Mouse (Mus musculus) natural killer cell, adult 2 months (primary cell): ENCODE data around the gene Pik3r5.

Experiments used
- DNase-seq, 2 experiments: peaks; one replicate each; pipeline ENCODE4 v3.0.0; 2022; ENCODE audit warnings: low spot score in 2 of 2

The Pik3r5 gene

GRCm38 (mm10) chr11:68431699-68432360 is at the start of gene Pik3r5:
Gene Pik3r5 (plus strand): TSS chr11:68432121.
- peak; percentile 85 to 89 for DNase-seq

GRCm38 (mm10) chr11:68383519-68383918 is 48.4 kb upstream of the Pik3r5 start:
- no peak for DNase-seq

- DNase-seq: no peak
Measured at GRCm38 (mm10) chr11:68384131-68384530, 47.8 kb upstream of the Pik3r5 start.

- no peak for DNase-seq
Measured at GRCm38 (mm10) chr11:68384592-68385020, 47.3 kb upstream of the Pik3r5 start.

- DNase-seq: peak in 1 of 2 experiments; percentile 13
Measured at GRCm38 (mm10) chr11:68385021-68385821, 46.7 kb upstream of the Pik3r5 start.

GRCm38 (mm10) chr11:68385921-68386588 is 45.9 kb upstream of the Pik3r5 start:
- DNase-seq: no peak

- no peak for DNase-seq
Measured at GRCm38 (mm10) chr11:68386589-68387440, 45.1 kb upstream of the Pik3r5 start.

GRCm38 (mm10) chr11:68387441-68387760 is 44.5 kb upstream of the Pik3r5 start:
- DNase-seq: no peak

GRCm38 (mm10) chr11:68387971-68388654 is 43.8 kb upstream of the Pik3r5 start:
- DNase-seq: no peak

- DNase-seq: no peak
Measured at GRCm38 (mm10) chr11:68388655-68389015, 43.3 kb upstream of the Pik3r5 start.

- DNase-seq: no peak
Measured at GRCm38 (mm10) chr11:68389621-68390020, 42.3 kb upstream of the Pik3r5 start.

GRCm38 (mm10) chr11:68390381-68391287 is 41.3 kb upstream of the Pik3r5 start:
- no peak for DNase-seq

- no peak for DNase-seq
Measured at GRCm38 (mm10) chr11:68393897-68394490, 37.9 kb upstream of the Pik3r5 start.

- DNase-seq: no peak
Measured at GRCm38 (mm10) chr11:68394749-68395148, 37.2 kb upstream of the Pik3r5 start.

GRCm38 (mm10) chr11:68395546-68395945 is 36.4 kb upstream of the Pik3r5 start:
- DNase-seq: no peak

GRCm38 (mm10) chr11:68398891-68399547 is 32.9 kb upstream of the Pik3r5 start:
- no peak for DNase-seq

GRCm38 (mm10) chr11:68399548-68400020 is 32.3 kb upstream of the Pik3r5 start:
- no peak for DNase-seq

- DNase-seq: no peak
Measured at GRCm38 (mm10) chr11:68400021-68400671, 31.8 kb upstream of the Pik3r5 start.
